Mouse (Mus musculus): ENCODE measurements around the gene Rnf11.

- TF ChIP-seq TBP (conservative IDR thresholded peaks at IDR 0.05; ENCODE audit: low read depth, low read length) (no peak), MAZ (IDR thresholded peaks at IDR 0.05; ENCODE audit: low read depth, low read length) (no peak), GABPA (IDR thresholded peaks at IDR 0.05; ENCODE audit: insufficient replicate concordance, low read depth, low read length) (no peak), MEF2A (IDR thresholded peaks at IDR 0.05; ENCODE audit: borderline replicate concordance, low read depth, low read length) (no peak), MYC (IDR thresholded peaks at IDR 0.05; ENCODE audit: low read depth, low read length) (no peak), ZNF384 (IDR thresholded peaks at IDR 0.05; ENCODE audit: low read depth, low read length) (no peak)
Measured at GRCm38 (mm10) chr4:109498476-109498875, 13.9 kb upstream of the Rnf11 start.

Measured in CH12.LX (cell line).